Mouse (Mus musculus) stomach, embryonic 15.5 days (tissue): ENCODE data around the gene Coasy. TPM values are rescaled to one million over a fixed set of nuclear protein-coding genes. Genes with fewer than 3 reads are reported as not detected.

ENCODE experiments used
- ATAC-seq: fragments of 200-750 bp; cut with Nextera tagmentation; 2 replicates; pipeline ENCODE4 v1.8.0; 2017; ENCODE audit warnings: low read depth, moderate number of reproducible peaks, moderate TSS enrichment; ENCODE audit not compliant: insufficient read depth, low FRiP score
- H3K27ac ChIP-seq: fragments of 300-500 bp; sonication (generic); 2 replicates; pipeline ENCODE4 v1.5.1; 2015; ENCODE audit warnings: mild to moderate bottlenecking, inconsistent platforms
- H3K27me3 ChIP-seq: fragments of 300-500 bp; sonication (generic); replicated peaks from 2 replicates; pipeline ENCODE4 v1.6.1; 2015; ENCODE audit warnings: inconsistent platforms
- H3K36me3 ChIP-seq: fragments of 300-500 bp; sonication (generic); 2 replicates; pipeline ENCODE4 v1.6.1; 2015; ENCODE audit warnings: inconsistent platforms
- H3K4me1 ChIP-seq: fragments of 300-500 bp; sonication (generic); 2 replicates; pipeline ENCODE4 v1.6.1; 2015; ENCODE audit warnings: inconsistent platforms
- H3K4me2 ChIP-seq: fragments of 300-500 bp; sonication (generic); 2 replicates; pipeline ENCODE4 v1.6.1; 2015; ENCODE audit warnings: mild to moderate bottlenecking, inconsistent platforms
- H3K4me3 ChIP-seq: fragments of 300-500 bp; sonication (generic); replicated peaks from 2 replicates; pipeline ENCODE4 v1.5.1; 2015; ENCODE audit warnings: inconsistent platforms
- H3K9ac ChIP-seq: fragments of 300-500 bp; sonication (generic); 2 replicates; pipeline ENCODE4 v1.6.1; 2015; ENCODE audit warnings: inconsistent platforms
- H3K9me3 ChIP-seq: fragments of 300-500 bp; sonication (generic); 2 replicates; pipeline ENCODE4 v1.6.1; 2016; ENCODE audit warnings: inconsistent platforms
- WGBS: fragments of 180-500 bp; shearing (Covaris S2); methylation state at CpG from one replicate; pipeline ENCODE4 v1.1.7; 2015; 5-methylcytosine and 5-hydroxymethylcytosine counted together
- polyA plus RNA-seq: library from polyadenylated mRNA; unstranded; fragments of >200 nt; fragmentation: Nextera tagmentation; extraction: Ambion mirVana; gene quantifications from 2 replicates; pipeline ENCODE4 v1.2.1, GENCODE M21; 2015

The Coasy gene
- polyA plus RNA-seq, 1 experiment from 2014 or later: 38.5 TPM

DNA sequence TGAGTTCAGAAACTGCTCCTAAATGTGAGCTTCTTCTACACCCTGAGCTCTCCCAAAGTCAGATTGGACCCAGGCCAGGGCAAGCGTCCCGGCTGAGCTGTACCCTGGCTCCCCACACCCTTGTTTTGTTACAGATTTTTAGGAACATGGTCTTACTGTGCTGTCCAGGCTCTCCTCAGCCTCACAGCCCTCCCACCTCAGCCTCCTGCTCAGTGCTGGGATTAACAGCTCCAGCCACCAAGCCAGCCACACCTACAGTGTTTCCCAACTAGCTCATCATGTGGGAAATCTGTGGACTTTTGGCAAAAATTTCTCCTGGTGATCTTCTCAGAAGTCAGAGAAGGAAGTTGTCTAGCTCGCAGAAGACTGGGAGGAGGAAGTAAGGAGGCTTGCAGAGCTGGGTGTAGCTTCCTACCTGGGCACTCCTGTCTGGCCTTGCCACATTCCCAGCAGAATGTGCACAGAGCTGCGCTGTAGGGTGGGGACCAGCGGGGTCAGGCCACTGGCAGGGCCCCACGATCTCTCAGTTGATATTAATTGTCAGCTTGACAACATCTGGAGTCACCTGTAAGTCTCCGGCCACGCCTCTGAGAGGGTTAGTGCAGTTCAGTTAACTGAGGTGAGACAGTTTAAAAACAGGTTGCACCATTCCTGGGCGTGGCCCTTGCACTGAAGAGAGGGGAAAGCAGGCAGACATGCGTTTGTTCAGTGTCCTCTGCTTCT, 29.5 kb upstream of the Coasy start:
- no peak overlapping the region for H3K9ac ChIP-seq
- H3K4me1 ChIP-seq: peaks cover 14% of the 10 kb centered on the region
- peaks cover 7% of the 10 kb centered on the region for H3K36me3 ChIP-seq
- ATAC-seq: 0 out of 2 replicates have a peak, but pooled peaks have one; percentile 12
- no peak overlapping the region for H3K4me2 ChIP-seq
- no peaks in the 10 kb centered on the region for H3K27me3 ChIP-seq
- no peak overlapping the region for H3K4me3 ChIP-seq
- WGBS: 67% methylated on average over 10 of the region's 10 CpGs
- no peaks in the 10 kb centered on the region for H3K9me3 ChIP-seq
- H3K27ac ChIP-seq: peak overlapping the region; percentile 82

DNA sequence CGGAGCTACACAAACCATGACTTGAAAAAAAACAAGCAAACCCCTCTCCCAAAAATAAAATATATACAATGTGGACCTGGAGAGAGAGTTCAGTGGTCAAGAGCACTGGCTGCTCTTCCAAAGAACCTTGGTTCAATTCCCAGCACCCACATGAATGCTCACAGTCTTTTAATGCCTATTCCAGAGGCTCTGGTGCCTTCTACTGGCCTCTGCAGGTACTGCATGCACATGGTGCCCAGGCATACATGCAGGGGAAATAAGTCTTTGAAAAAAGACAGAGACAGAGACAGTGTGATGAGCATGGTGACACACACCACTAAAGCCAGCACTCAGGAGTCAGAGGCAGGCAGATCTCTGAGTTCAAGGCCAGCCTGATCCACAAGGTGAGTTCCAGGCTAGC, 28.4 kb upstream of the Coasy start:
- Histone ChIP-seq H3K27me3 (no peaks in the 10 kb centered on the region), H3K4me1 (peaks cover 24% of the 10 kb centered on the region), H3K4me3 (no peak overlapping the region), H3K9ac (no peak overlapping the region), H3K4me2 (no peak overlapping the region), H3K36me3 (peaks cover 4% of the 10 kb centered on the region), H3K27ac (no peak overlapping the region), H3K9me3 (no peaks in the 10 kb centered on the region)
- 93% methylated on average over 1 of the region's 1 CpGs for WGBS
- no peak for ATAC-seq

DNA sequence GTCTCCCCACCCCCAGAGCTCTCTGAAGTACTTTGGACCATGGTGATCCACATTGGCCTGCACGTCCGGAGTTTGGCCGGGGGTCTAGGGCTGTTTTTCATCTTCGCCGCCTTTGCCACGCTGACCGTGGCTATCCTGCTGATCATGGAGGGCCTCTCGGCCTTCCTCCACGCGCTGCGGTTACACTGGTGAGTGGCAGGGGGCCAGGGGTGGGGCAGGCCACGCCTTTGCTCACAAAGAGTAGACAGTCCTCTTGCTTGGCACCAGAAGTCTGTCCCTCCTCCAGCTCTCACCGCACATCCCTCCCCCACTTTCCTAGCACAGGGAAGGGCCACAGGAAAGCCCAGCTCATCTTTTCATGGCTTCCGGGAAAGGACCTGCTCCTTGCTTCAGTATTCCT, 26.9 kb upstream of the Coasy start:
- H3K9ac ChIP-seq: no peak overlapping the region
- peaks cover 36% of the 10 kb centered on the region for H3K4me1 ChIP-seq
- no peaks in the 10 kb centered on the region for H3K27me3 ChIP-seq
- no peak overlapping the region for H3K4me2 ChIP-seq
- no peak for ATAC-seq
- H3K27ac ChIP-seq: no peak overlapping the region
- no peaks in the 10 kb centered on the region for H3K9me3 ChIP-seq
- no peaks in the 10 kb centered on the region; the same call in 1 of the 2 replicates for H3K36me3 ChIP-seq
- 73% methylated on average over 14 of the region's 14 CpGs for WGBS
- no peak overlapping the region for H3K4me3 ChIP-seq

DNA sequence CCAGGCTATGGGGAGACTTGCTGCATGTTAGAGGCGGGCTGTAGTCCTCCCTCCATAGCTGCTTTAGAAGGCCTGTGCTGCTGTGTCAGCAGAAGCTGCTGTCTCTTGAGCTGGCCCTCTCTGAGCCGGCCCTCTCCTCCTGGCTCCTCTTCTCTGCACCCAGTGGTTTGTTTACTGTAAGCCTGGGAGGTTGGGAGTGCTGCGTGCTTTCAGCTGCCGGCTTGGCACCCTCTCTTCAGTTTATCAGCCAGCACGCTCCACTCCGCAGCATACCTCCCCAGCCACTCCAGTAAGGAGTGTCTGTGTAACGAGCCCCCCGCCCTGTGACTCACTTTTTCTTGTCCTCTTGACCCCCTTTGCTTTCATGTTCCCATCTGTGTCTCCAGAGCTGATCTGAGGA, 25.5 kb upstream of the Coasy start:
- no peaks in the 10 kb centered on the region for H3K27me3 ChIP-seq
- peak overlapping the region; percentile 19 for H3K4me2 ChIP-seq
- peak overlapping the region; percentile 94 for H3K27ac ChIP-seq
- H3K9ac ChIP-seq: no peak overlapping the region
- ATAC-seq: peak; percentile 68
- peaks cover 46% of the 10 kb centered on the region for H3K4me1 ChIP-seq
- no peak overlapping the region for H3K4me3 ChIP-seq
- H3K9me3 ChIP-seq: no peaks in the 10 kb centered on the region
- H3K36me3 ChIP-seq: no peaks in the 10 kb centered on the region; the same call in 1 of the 2 replicates
- 21% methylated on average over 8 of the region's 8 CpGs for WGBS

DNA sequence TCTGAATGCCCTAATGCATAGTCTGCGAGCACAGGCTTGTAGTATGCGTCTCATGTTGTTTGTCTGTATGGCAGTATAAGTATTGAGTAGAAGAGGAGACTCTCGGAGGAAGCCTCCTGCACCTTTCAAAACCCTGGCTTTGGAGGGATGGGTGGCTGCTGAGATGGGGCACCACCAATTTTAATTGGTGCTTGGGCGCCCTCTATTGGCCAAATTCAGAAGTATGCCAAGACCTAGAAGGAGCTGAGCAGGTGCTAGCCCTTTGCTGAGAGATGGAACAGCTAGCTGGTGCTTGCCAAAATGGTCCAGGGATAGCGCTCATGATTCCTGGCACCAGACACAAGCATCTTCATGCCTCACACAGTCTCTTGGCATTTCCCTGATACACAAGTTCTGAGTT, 24.5 kb upstream of the Coasy start:
- WGBS: 30% methylated on average over 5 of the region's 5 CpGs
- H3K4me3 ChIP-seq: no peak overlapping the region
- no peak overlapping the region for H3K4me2 ChIP-seq
- no peaks in the 10 kb centered on the region for H3K27me3 ChIP-seq
- H3K36me3 ChIP-seq: no peaks in the 10 kb centered on the region; the same call in 1 of the 2 replicates
- H3K9me3 ChIP-seq: no peaks in the 10 kb centered on the region
- no peak overlapping the region for H3K9ac ChIP-seq
- H3K4me1 ChIP-seq: peaks cover 56% of the 10 kb centered on the region
- no peak for ATAC-seq
- H3K27ac ChIP-seq: peak overlapping the region; percentile 94

DNA sequence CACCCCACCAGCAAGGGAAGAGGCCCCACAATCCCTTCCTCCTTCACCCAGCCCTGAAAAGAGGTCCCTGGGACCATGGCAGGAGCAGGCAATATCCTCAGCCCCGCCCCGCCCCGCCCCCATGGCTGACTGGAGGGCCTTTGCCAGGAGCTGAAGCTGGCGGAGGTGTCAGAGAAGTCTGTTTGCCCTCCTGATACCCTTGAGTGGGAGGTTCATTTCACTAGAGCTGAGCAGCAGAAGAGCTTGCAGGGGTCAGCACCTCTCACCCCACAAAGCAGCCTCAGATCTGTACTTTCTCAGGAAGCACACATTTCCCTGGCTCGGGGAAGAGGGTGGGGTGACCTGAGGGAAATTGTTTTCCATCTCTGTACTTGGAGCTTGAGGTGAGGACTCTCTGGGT, 23.6 kb upstream of the Coasy start:
- Histone ChIP-seq H3K4me2 (no peak overlapping the region), H3K4me1 (peaks cover 65% of the 10 kb centered on the region), H3K27ac (peak overlapping the region; percentile 94), H3K27me3 (no peaks in the 10 kb centered on the region), H3K9ac (no peak overlapping the region), H3K9me3 (no peaks in the 10 kb centered on the region), H3K36me3 (no peaks in the 10 kb centered on the region; the same call in 1 of the 2 replicates), H3K4me3 (no peak overlapping the region)
- no peak for ATAC-seq
- WGBS: 54% methylated on average over 5 of the region's 5 CpGs

DNA sequence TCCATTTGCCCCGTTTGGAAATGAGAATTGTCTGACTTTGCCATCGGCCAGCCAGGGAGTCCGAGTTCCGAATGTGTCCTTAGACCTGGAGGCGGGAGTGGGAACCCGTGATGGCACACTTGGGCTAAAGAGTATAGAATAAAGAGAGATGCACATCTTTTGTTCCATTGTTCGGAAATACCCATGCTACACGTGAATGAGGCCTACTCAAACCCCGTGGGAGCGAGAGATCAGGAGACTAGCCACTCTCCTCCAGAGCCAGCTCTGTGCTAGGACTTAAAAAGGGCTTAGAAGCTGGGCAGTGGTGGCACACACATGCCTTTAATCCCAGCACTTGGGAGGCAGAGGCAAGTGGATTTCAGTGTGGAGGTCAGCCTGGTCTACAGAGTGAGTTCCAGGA, 22.9 kb upstream of the Coasy start:
- Histone ChIP-seq H3K9ac (no peak overlapping the region), H3K27me3 (no peaks in the 10 kb centered on the region), H3K27ac (peak overlapping the region; percentile 94), H3K9me3 (no peaks in the 10 kb centered on the region), H3K4me1 (peaks cover 72% of the 10 kb centered on the region), H3K4me3 (no peak overlapping the region), H3K4me2 (no peak overlapping the region), H3K36me3 (no peaks in the 10 kb centered on the region)
- ATAC-seq: no peak
- whole genome bisulfite sequencing: 86% methylated on average over 10 of the region's 10 CpGs

DNA sequence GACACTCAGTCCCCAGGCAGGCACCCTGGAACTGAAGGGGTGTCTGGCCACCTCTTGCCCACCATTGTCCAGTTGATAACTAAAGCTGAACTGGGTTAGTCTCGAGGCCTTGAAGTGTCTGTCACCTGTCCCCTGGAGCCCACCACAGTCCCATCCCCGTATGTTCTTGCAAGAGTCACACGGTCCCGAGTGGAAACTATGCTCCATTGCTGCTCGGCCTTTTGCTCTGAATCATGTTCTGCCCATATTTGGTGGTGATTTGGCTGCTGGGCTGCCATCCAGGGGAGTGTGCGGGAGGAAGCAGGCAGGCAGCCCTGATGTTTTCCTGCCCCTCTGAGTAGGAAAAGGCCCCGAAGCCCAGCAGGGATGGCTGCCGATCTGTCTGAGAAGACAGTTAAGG, 22.2 kb upstream of the Coasy start:
- Histone ChIP-seq H3K4me3 (no peak overlapping the region), H3K27me3 (no peaks in the 10 kb centered on the region), H3K36me3 (no peaks in the 10 kb centered on the region), H3K27ac (peak overlapping the region; percentile 94), H3K4me1 (peaks cover 75% of the 10 kb centered on the region), H3K9me3 (no peaks in the 10 kb centered on the region), H3K9ac (no peak overlapping the region), H3K4me2 (peak overlapping the region; percentile 5; the same call in 1 of the 2 replicates)
- 34% methylated on average over 8 of the region's 8 CpGs for WGBS
- no peak for ATAC-seq

DNA sequence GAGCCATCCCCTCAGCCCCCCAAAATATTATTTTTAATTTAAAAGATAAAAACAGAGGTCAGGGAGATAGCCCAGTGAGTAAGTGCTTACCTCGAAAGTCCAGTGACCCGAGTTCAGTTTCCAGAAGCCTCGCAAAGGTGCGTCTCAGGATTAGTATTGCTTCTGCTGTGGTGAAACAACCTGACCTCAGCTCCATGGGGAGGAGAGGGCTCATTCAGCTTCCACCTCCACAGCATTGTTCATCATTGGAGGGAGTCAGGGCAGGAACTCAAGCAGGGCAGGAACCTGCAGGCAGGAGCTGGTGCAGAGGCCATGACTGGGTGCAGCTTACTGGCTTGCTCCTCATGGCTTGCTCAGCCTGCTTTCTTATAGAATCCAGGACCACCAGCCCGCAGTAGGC, 21.3 kb upstream of the Coasy start:
- ATAC-seq: no peak
- Histone ChIP-seq H3K27me3 (no peaks in the 10 kb centered on the region), H3K27ac (peak overlapping the region; percentile 94), H3K4me2 (no peak overlapping the region), H3K9me3 (no peaks in the 10 kb centered on the region), H3K36me3 (no peaks in the 10 kb centered on the region), H3K9ac (no peak overlapping the region), H3K4me1 (peaks cover 75% of the 10 kb centered on the region), H3K4me3 (no peak overlapping the region)
- WGBS: 79% methylated on average over 5 of the region's 5 CpGs

DNA sequence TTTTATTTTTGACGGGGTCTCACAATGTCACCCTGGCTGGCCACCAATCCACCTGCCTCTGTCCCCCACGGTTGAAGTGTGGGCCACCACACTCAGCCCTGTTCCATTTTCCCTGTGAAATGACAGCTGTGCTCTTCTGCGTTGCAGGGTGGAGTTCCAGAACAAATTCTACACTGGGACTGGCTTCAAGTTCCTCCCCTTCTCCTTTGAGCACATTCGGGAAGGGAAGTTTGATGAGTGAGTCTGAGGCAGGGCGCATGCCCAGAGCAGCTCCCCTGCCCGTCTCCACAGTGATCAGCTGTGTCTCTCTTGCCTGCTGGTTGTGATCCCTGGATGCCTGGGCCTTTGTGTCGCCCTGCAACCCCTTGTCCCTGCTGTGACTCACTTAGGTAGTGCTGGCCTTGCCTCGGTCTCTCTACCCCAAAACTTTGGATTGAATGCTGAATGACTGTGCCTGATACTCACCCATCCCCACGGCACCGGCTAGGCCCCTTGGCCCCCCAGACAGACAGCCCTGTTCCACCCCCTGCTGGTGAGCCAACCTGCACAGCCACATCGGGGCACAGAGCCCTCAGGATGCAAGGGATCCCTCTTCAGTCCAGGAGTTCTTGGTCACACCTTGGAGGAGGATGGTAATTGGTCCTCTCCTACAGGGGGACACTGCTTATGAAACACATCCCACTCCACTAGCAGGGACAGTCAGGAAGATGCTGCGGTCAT, 20.0 kb upstream of the Coasy start:
- Histone ChIP-seq H3K9ac (no peak overlapping the region), H3K4me3 (no peak overlapping the region), H3K9me3 (no peaks in the 10 kb centered on the region), H3K4me2 (no peak overlapping the region), H3K4me1 (peaks cover 77% of the 10 kb centered on the region), H3K36me3 (no peaks in the 10 kb centered on the region), H3K27ac (peak overlapping the region; percentile 94), H3K27me3 (no peaks in the 10 kb centered on the region)
- 62% methylated on average over 12 of the region's 12 CpGs for WGBS
- ATAC-seq: no peak

DNA sequence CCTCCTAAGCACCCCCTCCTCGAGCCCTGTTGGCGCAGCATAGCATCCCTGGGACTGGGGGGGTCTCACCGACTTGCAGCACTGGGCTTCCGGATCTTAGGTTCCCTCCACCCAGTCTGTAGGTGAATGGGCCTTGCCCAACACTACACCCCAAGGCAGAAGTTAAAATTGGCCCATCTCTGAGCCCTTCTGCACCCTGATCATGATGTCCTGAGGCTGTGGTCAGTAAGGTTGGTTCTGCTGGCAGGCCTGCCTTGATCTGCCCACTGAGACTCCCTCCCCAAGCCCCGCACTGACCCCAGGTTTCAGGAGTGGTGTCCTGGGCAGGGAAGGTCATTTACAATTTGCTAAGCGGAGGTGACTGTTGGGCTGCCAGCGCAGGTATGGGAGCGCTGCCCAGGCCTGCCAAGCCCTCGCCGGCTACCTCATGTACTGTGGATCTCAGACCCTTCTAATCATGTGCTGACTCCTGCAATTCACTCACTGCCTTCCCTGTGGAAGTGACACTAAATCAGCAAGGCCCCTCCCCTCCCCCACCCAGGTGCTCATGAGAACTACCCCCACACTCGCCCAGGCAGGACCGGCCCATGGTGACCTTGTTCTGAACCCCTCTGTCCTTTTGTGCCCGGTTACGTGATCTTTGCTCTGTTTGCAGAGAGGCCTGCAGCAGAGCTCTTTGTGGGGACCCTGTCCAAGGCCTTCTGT, 19.2 kb upstream of the Coasy start:
- Histone ChIP-seq H3K27me3 (no peaks in the 10 kb centered on the region), H3K9me3 (no peaks in the 10 kb centered on the region), H3K27ac (peak overlapping the region; percentile 94), H3K4me2 (peak overlapping the region; percentile 24; the same call in 1 of the 2 replicates), H3K9ac (no peak overlapping the region), H3K4me3 (no peak overlapping the region), H3K36me3 (no peaks in the 10 kb centered on the region), H3K4me1 (peaks cover 70% of the 10 kb centered on the region)
- 63% methylated on average over 14 of the region's 14 CpGs for WGBS
- ATAC-seq: peak; percentile 29
